Mouse (Mus musculus): ENCODE data around the gene Dusp23.

Gene Dusp23

GRCm38 (mm10) chr1:172632451-172633326 lies at the start of gene Dusp23:
TSS of gene Dusp23 (minus strand) at chr1:172632962.
- DNase-seq: peak; percentile 98

- no peak for DNase-seq
Measured at GRCm38 (mm10) chr1:172680742-172681141, 48.0 kb upstream of the Dusp23 start.

- no peak for DNase-seq
Measured at GRCm38 (mm10) chr1:172670716-172671115, 38.0 kb upstream of the Dusp23 start.

GRCm38 (mm10) chr1:172667597-172667996 lies 34.8 kb upstream of the Dusp23 start:
- no peak for DNase-seq

DNA sequence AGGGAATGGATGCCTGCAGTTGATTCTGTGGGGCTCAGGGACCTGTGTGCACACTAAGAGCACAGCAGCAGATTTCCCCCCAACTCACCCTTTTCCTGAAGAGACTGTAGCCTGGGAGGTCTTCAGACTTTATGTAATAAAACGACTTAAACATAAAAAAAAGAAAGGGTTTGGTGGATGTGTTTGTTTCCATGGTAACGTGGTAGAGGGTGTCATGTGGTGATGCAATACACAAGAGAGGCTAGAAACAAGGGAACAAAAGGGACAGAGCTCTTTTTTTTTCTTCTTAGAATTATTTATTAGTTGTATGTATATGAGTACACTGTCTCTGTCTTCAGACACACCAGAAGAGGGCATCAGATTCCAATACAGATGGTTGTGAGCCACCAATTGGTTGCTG lies 32.7 kb upstream of the Dusp23 start:
- no peak for DNase-seq

GRCm38 (mm10) chr1:172659688-172660087 lies 26.9 kb upstream of the Dusp23 start:
- DNase-seq: peak; percentile 30

GRCm38 (mm10) chr1:172657266-172657665 lies 24.5 kb upstream of the Dusp23 start:
- DNase-seq: no peak

DNA sequence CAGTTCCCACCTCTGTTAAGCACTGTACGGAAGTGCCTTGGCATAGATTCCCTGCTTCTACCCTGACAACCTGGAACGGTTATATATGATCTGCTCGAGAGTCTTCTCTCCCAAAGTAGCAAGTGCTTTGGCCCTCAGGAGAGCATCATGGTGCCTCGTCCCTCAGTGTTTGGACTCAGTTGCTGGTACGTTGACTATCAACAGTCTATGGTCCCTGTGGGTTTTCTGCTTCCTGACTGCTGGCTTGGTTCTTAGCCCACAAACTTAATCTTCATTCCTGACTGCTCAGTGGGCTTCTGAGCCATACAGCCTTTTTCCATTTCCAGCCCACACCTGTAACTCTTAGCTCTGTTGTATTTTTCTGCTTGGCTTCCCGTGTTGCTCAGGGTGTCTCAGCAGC lies 21.1 kb upstream of the Dusp23 start:
- DNase-seq: no peak

DNA sequence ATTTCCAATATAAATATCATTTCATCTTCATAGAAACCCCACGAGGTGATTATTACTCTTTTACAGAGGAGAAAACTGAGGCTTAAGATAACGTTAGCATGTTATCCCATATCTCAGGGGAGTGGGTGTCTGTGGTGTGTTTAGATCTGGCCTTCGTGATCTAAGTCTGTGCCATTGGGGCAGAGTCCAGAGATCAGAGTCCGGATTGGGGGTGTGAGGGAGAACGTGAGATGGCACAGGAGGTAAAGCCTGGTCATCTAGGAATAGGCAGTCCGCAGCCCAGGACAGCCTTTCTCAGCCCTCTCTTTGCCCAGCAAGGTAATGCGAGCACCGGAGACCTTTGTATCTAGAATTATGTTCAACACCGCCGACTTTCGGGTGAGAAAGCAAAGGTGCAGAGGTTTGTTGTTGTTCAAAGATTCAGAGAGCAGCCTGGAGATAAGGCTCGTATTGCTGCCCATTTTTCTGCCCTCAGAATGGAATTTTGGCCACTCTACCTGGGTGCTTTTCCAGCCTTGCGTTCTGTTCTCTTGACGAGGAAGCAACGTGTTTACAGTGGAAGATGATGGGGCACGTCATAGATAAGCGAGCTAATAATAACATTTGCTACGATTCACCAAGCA lies 19.4 kb upstream of the Dusp23 start:
- no peak for DNase-seq

DNA sequence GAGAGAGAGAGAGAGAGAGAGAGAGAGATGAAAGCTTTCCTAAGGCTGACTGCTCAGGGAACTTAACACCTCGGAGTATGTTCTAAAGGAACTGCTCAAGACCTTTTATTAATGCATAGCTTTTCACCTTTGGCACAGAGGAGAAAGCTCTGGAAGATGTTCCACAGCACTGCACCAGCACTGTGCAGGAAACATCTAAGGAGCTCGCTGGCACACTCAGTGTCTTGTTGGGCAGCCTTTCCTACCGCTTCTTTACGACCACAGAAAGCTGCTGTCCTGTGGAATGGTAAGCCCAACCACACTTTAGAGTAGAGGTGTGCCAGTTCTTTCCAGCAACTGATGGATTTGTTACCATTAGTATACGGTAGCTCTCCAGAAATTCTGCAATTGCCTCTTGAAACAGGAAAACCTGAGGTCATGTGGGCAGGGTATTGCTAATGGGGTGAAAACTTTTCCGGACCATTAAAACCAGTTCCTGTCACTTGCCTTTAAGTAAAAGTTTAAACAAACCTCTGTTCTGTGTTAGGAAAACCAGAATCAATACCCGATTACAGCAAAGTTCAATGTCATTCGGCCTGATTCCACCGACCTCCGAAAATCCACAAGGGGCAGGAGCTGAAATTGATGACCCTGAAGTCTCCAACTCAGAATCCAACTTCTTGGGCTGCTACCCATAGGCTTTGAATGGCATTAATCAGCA lies 18.7 kb upstream of the Dusp23 start:
- DNase-seq: no peak

DNA sequence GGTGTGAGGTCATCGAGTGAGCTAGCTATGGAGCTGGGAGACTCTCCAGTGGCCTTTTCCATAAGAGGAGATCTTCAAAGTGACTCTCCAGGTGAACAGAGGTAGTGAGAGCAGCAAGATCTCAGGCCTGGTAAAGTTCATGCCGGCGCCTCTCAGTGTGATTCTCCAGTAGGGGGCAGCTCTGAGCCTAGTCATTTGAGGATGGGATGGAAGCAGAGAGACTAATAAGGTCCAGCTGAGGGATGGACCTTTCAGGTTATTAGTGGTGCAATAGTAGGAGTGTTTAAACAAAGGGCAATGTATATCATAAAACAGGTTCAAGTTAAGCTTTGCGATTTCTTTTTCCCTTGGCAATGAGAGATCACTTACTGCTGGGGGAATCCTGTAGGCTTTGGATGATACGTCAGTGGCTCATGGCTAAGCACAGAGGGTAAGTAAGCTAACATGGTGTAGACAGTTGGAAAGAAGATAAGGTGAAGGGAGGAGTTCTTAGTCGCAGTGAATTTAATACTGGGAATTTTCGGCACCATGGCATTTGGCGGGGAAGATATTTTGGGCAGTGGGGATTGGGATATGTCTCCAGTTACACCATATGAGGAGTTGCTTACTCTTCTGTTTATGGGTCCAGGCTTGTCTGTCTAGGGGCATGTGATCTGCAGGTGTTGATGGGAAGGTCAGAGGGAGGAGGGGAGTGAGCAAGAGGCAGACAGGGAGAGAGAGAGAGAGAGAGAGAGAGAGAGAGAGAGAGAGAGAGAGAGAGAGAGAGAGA lies 17.9 kb upstream of the Dusp23 start:
- peak; percentile 21 for DNase-seq

DNA sequence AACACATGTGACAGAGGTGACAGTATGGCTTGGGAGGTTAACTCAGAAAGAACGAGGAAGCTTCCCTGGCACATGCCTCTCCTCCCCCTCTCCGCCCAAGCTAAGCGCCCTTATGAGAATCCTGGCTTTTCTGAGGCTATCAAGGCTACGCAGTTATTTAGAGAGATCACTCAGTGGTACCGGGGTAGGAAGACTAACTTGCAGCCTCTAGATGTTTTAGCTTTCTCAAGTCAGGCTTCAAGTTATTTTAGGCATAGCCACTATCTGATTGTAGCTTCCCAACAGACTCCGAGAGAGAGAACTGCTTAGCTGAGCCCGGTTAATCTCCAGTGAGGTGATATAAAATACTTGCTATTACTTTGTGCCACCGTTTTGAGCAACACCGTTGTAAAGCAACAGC lies 16.6 kb upstream of the Dusp23 start:
- DNase-seq: no peak

DNA sequence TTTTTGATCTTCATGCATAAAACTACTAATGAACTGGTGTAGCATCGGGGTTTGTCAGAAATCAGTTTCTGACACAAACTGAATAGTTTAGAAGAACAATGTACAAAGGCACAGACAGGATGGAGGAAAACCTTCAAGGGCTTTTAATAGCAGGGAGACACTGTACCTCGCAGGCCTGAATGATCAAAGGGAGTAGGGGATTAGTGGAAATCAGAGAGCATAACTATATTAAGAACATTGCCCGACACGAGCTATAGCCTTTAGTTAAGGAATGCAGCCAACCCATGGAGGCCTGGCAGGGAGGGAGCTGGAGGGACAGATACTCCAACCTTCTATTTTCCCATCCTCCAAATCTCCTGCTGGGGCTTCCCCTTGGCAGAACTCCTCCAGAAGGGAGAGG lies 14.5 kb upstream of the Dusp23 start:
- DNase-seq: no peak

DNA sequence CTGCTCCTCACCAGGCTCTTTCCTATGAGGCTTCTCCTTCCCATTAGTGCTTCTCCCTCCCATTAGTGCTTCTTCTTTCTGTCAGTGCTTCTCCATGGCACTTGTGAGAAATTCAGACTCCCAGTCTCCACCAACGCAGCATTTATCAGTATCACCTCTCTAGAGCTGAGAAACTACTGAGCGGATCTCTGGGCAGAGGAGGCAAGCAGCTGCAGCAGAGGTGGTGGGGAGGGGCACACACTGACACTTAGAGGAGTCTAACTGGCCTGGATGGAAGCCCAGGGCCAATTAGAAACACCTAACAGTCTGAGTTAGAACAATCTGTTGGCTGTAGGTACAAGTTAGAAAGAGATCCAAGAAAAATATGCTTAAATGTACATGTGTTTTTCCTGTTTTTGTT lies 6.0 kb upstream of the Dusp23 start:
- peak; percentile 35 for DNase-seq

GRCm38 (mm10) chr1:172637801-172638200 lies 5.0 kb upstream of the Dusp23 start:
- no peak for DNase-seq

DNA sequence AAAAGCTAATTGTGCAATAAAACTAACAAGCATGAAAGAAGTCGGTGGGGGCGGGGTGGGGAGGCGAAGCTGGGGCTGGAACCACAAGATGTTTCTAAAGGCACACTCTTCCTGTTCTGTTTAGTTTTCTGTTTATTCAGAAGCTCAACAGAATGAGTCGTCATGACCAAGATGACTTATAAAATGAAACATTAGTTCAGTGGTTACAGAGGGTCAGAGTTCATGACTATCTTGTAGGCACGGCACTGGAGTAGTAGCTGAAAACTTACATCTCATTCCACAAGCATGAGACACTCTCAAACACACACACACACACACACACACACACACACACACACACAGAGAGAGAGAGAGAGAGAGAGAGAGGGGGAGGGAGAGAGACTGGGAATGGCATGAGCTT lies 3.5 kb upstream of the Dusp23 start:
- no peak for DNase-seq

GRCm38 (mm10) chr1:172635258-172635657 lies 2.5 kb upstream of the Dusp23 start:
- DNase-seq: no peak

DNA sequence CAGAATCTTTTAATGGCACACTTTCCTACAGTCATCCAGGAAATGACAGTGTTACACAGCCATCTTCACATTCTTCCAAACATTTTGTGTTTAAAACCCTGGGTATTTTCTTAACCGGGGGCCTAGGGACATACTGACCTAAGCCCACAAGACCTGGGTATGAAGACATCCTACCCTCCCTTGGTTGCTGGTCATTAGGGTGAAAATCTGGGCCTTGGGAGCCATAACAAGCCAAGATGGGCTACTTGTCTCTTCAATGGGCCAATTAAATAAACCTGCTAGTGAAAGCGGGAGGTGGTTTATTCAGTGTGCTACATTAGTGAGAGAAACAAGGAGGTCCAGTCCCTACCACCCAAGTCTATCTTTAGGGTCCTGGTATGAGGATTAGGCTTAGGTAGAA lies 1.4 kb upstream of the Dusp23 start:
- DNase-seq: no peak

DNA sequence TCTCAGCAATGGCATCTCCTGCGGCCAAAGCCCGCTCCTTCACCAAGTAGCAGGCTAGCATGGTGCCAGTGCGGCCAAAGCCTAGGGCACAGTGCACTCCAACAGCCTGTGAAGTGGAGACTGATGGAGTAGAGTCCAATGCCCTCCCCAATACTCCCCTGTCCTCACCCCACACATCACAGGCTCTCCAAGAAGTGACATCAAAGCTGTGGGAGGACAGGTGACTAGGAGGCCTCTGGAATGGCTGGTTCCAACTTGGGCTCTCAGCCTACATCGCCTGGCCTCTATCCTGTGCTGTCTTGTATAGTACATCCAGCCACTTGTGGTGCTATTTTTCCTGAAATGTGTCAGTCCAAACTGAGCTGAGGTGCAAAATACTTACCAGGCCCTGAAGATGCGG lies 1.0 kb downstream of the Dusp23 start:
- DNase-seq: no peak

GRCm38 (mm10) chr1:172629831-172630230 lies 2.9 kb downstream of the Dusp23 start:
- DNase-seq: no peak

DNA sequence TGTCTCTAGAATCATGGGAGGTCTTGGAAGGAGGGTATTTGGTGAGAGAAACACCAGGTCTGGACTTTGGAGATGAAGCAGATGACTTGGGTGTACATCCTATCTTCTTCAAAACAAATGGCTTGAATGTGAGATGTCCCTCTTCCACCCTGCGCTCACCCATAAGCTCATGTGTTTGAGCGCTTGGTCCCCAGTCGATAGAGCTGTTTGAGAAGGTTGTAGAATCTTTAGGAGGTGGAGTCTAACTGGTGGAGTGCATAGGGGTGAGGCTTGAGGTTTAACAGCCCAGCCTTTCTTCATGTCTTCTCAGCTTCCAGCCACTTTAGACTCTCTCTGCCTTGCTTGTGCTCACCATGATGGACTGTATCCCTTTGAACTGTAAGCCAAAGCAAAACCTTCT lies 6.5 kb downstream of the Dusp23 start:
- DNase-seq: no peak

- DNase-seq: no peak
Measured at GRCm38 (mm10) chr1:172624081-172624480, 8.7 kb downstream of the Dusp23 start.

DNA sequence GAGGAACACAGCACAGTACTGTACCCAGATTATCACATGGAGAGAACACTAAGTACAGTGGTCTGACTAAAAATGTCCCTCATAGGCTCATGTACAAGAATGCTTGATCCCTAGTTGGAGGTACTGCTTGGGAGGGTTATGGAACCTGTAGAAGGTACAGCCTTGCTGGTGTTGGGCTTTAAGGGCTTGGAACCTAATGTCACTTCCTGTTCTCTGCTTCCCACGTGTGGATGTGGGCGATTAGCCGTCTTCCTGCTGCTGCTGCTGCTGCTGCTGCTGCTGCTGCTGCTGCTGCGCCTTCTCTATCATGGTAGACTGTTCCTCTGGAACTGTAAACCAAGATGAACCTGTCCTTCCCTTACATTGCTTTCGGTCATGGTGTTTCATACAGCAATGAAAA lies 9.2 kb downstream of the Dusp23 start:
- no peak for DNase-seq
